Mouse (Mus musculus) testis, adult 2 months (tissue): Measurements from ENCODE around the gene Bicral. TPM values are rescaled to one million over a fixed set of nuclear protein-coding genes. Genes with fewer than 3 reads are reported as not detected.
A peak's percentile ranks its signal among the peaks of the same experiment; 100 is the strongest.

ENCODE experiments used
- H3K27ac ChIP-seq: fragments of 200-500 bp; 2 replicates; pipeline ENCODE4 v1.5.1; 2012; ENCODE audit warnings: low read depth, low read length; ENCODE audit not compliant: control insufficient read depth, insufficient read depth
- H3K27me3 ChIP-seq: fragments of 200-500 bp; 2 replicates; pipeline ENCODE4 v1.6.1; 2012; ENCODE audit warnings: mild to moderate bottlenecking, low read length, moderate library complexity; ENCODE audit not compliant: control insufficient read depth, insufficient read depth
- H3K36me3 ChIP-seq: fragments of 200-500 bp; 2 replicates; pipeline ENCODE4 v1.6.1; 2012; ENCODE audit warnings: mild to moderate bottlenecking, low read length; ENCODE audit not compliant: control insufficient read depth, insufficient read depth
- H3K4me1 ChIP-seq: fragments of 200-500 bp; 2 replicates; pipeline ENCODE4 v1.6.1; 2012; ENCODE audit warnings: low read length; ENCODE audit not compliant: control insufficient read depth, insufficient read depth
- H3K4me3 ChIP-seq: fragments of 200-500 bp; 2 replicates; pipeline ENCODE4 v1.5.1; 2012; ENCODE audit warnings: low read depth, mild to moderate bottlenecking, low read length, moderate library complexity, mixed read lengths; ENCODE audit not compliant: control insufficient read depth
- CTCF ChIP-seq: fragments of 200-500 bp; IDR thresholded peaks from 2 replicates; pipeline ENCODE4 v1.5.1; 2012; ENCODE audit warnings: low read depth, mild to moderate bottlenecking, inconsistent platforms, low read length, moderate library complexity; ENCODE audit not compliant: control insufficient read depth, insufficient read depth, insufficient replicate concordance
- POLR2A ChIP-seq: fragments of 200-500 bp; IDR thresholded peaks from 2 replicates; pipeline ENCODE4 v1.6.1; 2012; ENCODE audit warnings: low read depth, mild to moderate bottlenecking, inconsistent platforms, low read length, moderate library complexity; ENCODE audit not compliant: control insufficient read depth
- polyA plus RNA-seq: library from polyadenylated mRNA; depleted of rRNA; stranded (reverse); fragments of >200 nt; gene quantifications from 2 replicates; pipeline ENCODE4 v1.2.3, GENCODE M21; 2012

Bicral gene
- polyA plus RNA-seq, 1 experiment: 13.2 TPM

- TF ChIP-seq CTCF (no peak), POLR2A (no peak)
- H3K4me3 ChIP-seq: peak overlapping the region; percentile 16; the same call in 1 of the 2 replicates
- peaks cover 6% of the 10 kb centered on the region for H3K4me1 ChIP-seq
- H3K36me3 ChIP-seq: peaks cover 14% of the 10 kb centered on the region
- H3K27ac ChIP-seq: no peak overlapping the region
- H3K27me3 ChIP-seq: no peaks in the 10 kb centered on the region
Observed at GRCm38 (mm10) chr17:46828935-46829334, 29.3 kb downstream of the Bicral start.

GRCm38 (mm10) chr17:46823091-46823490 is 35.2 kb downstream of the Bicral start:
- no peak for TF ChIP-seq POLR2A
- TF ChIP-seq CTCF: no peak
- peaks cover 7% of the 10 kb centered on the region for H3K36me3 ChIP-seq
- H3K27me3 ChIP-seq: no peaks in the 10 kb centered on the region
- no peak overlapping the region for H3K27ac ChIP-seq
- peak overlapping the region; percentile 25; the same call in 1 of the 2 replicates for H3K4me3 ChIP-seq
- H3K4me1 ChIP-seq: no peaks in the 10 kb centered on the region; the same call in 1 of the 2 replicates

DNA sequence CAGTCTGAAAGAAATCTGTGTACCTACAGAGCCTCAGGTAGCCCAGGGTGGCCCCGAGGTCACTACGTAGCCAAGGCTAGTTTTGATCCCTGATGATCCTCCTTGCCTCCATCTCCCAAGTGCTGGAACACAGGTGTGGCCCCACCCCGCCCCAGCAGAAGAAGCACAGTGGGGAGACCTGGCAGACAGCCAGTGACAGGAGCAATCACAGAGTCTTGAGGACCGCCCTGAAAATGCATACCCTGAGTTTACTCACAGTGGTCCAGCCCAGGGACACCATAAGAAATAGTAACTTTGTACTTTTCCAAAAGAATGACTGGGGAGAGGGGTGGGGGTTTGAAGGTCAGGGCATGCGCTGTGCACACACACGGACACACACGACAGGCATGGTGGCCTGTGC is 37.7 kb downstream of the Bicral start:
- Histone ChIP-seq H3K4me3 (no peak overlapping the region), H3K27me3 (no peaks in the 10 kb centered on the region), H3K4me1 (no peaks in the 10 kb centered on the region; the same call in 1 of the 2 replicates), H3K27ac (no peak overlapping the region), H3K36me3 (peaks cover 2% of the 10 kb centered on the region)
- TF ChIP-seq CTCF: no peak
- TF ChIP-seq POLR2A: no peak

DNA sequence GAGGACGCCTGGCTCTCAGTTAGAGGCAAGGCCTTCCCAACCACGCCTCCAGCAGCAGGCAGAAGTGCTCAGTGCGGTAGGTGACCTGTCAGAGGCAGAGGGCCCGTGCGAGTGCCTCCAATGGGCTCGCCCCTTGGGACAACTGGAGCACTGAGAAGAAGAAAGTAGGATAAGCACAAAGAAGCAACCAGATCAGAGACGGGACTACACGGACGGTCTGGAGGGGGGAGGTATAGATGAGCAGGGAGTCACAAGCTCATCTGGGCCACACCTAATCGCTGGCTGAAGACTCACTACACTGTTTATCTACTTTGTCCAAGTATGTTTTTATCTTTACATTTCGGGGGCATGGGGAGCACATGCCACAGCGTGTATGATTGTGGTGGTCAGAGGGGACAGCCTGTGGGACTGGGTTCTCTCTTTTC is 40.5 kb downstream of the Bicral start:
- Histone ChIP-seq H3K27me3 (no peaks in the 10 kb centered on the region), H3K4me3 (no peak overlapping the region), H3K4me1 (no peaks in the 10 kb centered on the region; the same call in 1 of the 2 replicates), H3K27ac (no peak overlapping the region), H3K36me3 (no peaks in the 10 kb centered on the region; the same call in 1 of the 2 replicates)
- TF ChIP-seq CTCF: no peak

- Histone ChIP-seq H3K4me1 (no peaks in the 10 kb centered on the region; the same call in 1 of the 2 replicates), H3K36me3 (no peaks in the 10 kb centered on the region; the same call in 1 of the 2 replicates)
- no peak for TF ChIP-seq CTCF
- no peak for TF ChIP-seq POLR2A
Observed at GRCm38 (mm10) chr17:46816306-46816705, 42.0 kb downstream of the Bicral start.

GRCm38 (mm10) chr17:46814497-46814896 is 43.8 kb downstream of the Bicral start:
- TF ChIP-seq CTCF: no peak
- no peak for TF ChIP-seq POLR2A
- Histone ChIP-seq H3K36me3 (no peaks in the 10 kb centered on the region; the same call in 1 of the 2 replicates), H3K4me1 (no peaks in the 10 kb centered on the region; the same call in 1 of the 2 replicates), H3K27ac (no peak overlapping the region), H3K27me3 (no peaks in the 10 kb centered on the region), H3K4me3 (no peak overlapping the region)

More at GRCm38 (mm10) chr17:46816306-46816705, 42.0 kb downstream of the Bicral start:
- H3K27me3 ChIP-seq: no peaks in the 10 kb centered on the region
- H3K27ac ChIP-seq: no peak overlapping the region
- no peak overlapping the region for H3K4me3 ChIP-seq

DNA sequence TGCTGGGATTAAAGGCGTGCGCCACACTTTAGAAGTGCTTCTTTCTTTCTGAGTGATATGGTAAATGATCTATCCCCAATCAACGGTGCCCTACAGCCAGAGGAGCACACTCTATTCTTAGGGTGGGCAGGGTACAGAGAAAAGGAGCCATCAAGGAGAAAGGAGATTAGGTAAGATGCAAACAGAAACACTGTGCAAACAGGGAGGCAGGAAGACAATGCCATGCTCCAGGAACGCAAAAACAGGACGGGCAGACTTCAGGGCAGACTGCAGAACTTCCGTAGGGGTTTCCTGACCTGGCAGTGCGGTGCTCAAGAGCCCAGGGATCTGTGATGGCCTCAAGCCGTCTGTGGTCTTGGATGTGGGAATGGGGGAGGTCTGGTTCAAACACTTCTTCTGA is 44.6 kb downstream of the Bicral start:
- Histone ChIP-seq H3K27me3 (no peaks in the 10 kb centered on the region), H3K36me3 (peaks cover 2% of the 10 kb centered on the region; the same call in 1 of the 2 replicates), H3K27ac (no peak overlapping the region), H3K4me1 (no peaks in the 10 kb centered on the region), H3K4me3 (no peak overlapping the region)
- no peak for TF ChIP-seq CTCF
- no peak for TF ChIP-seq POLR2A
